Mouse (Mus musculus) MEL (cell line): ENCODE measurements around the gene Zfp687. TPM values are rescaled to one million over a fixed set of nuclear protein-coding genes. Genes with fewer than 3 reads are reported as not detected.

ENCODE experiments used
- DNase-seq: peaks from one replicate; pipeline ENCODE4 v3.0.0; 2011; ENCODE audit warnings: low read depth, low spot score
- H3K27ac ChIP-seq: 2 replicates; pipeline ENCODE4 v1.5.1; 2012; ENCODE audit warnings: low read depth, mild to moderate bottlenecking, control low read depth, low read length, moderate library complexity; ENCODE audit not compliant: control insufficient read depth
- H3K27me3 ChIP-seq, 2 experiments: fragments of 150-350 bp in 1 of 2; sonication (generic) in 1 of 2; 2 replicates each; pipeline ENCODE4 v1.6.1; 2012; ENCODE audit warnings: low read length in 2 of 2, mild to moderate bottlenecking in 2 of 2, improper control_type of control experiment in 1 of 2, moderate library complexity in 1 of 2; ENCODE audit not compliant: insufficient read depth in 2 of 2, control insufficient read depth in 1 of 2
- H3K36me3 ChIP-seq, 2 experiments: 2 replicates each; pipeline ENCODE4 v1.6.1; 2012 to 2014; ENCODE audit warnings: low read length in 2 of 2, improper control_type of control experiment in 1 of 2, inconsistent platforms in 1 of 2, mild to moderate bottlenecking in 1 of 2; ENCODE audit not compliant: insufficient read depth in 2 of 2, control insufficient read depth in 1 of 2
- H3K4me1 ChIP-seq, 2 experiments: fragments of 150-350 bp in 1 of 2; sonication (generic) in 1 of 2; 2 replicates each; pipeline ENCODE4 v1.6.1; 2012; ENCODE audit warnings: low read length in 2 of 2, improper control_type of control experiment in 1 of 2, mild to moderate bottlenecking in 1 of 2; ENCODE audit not compliant: insufficient read depth in 2 of 2, control insufficient read depth in 1 of 2
- H3K4me3 ChIP-seq, 2 experiments: fragments of 150-350 bp in 1 of 2; sonication (generic) in 1 of 2; 2 replicates each; pipeline ENCODE4 v1.5.1; 2012; ENCODE audit warnings: low read depth in 2 of 2, low read length in 2 of 2, mild to moderate bottlenecking in 2 of 2, moderate library complexity in 2 of 2, control low read depth in 1 of 2, improper control_type of control experiment in 1 of 2; ENCODE audit not compliant: control insufficient read depth in 1 of 2, insufficient read depth in 1 of 2
- H3K79me2 ChIP-seq: 2 replicates; pipeline ENCODE4 v1.6.1; 2012; ENCODE audit warnings: mild to moderate bottlenecking, low read length, moderate library complexity; ENCODE audit not compliant: control insufficient read depth, poor library complexity, insufficient read depth
- H3K9ac ChIP-seq: 2 replicates; pipeline ENCODE4 v1.6.1; 2012; ENCODE audit warnings: low read depth, mild to moderate bottlenecking, control low read depth, low read length, moderate library complexity; ENCODE audit not compliant: control insufficient read depth, poor library complexity, severe bottlenecking
- H3K9me3 ChIP-seq: fragments of 150-350 bp; sonication (generic); replicated peaks from 2 replicates; pipeline ENCODE4 v1.6.1; 2012; ENCODE audit warnings: mild to moderate bottlenecking, low read length, improper control_type of control experiment, moderate library complexity; ENCODE audit not compliant: insufficient read depth
- CHD1 ChIP-seq: IDR thresholded peaks from 2 replicates; pipeline ENCODE4 v1.6.1; 2012; ENCODE audit warnings: low read depth, mild to moderate bottlenecking, inconsistent platforms, low read length, improper control_type of control experiment
- CTCF ChIP-seq, 3 experiments: IDR thresholded peaks in 2 of 3; conservative IDR thresholded peaks in 1 of 3; 2 replicates each; pipeline ENCODE4 v1.5.1; 2011 to 2012; ENCODE audit warnings: low read length in 3 of 3, low read depth in 2 of 3, mild to moderate bottlenecking in 2 of 3, improper control_type of control experiment in 1 of 3, inconsistent platforms in 1 of 3, mixed read lengths in 1 of 3, moderate library complexity in 1 of 3; ENCODE audit not compliant: control insufficient read depth in 1 of 3, insufficient read depth in 1 of 3, poor library complexity in 1 of 3, severe bottlenecking in 1 of 3
- ELF1 ChIP-seq: IDR thresholded peaks from 2 replicates; pipeline ENCODE4 v1.6.1; 2014; ENCODE audit warnings: low read depth, mild to moderate bottlenecking, inconsistent platforms, low read length, improper control_type of control experiment, moderate library complexity
- EP300 ChIP-seq, 2 experiments: IDR thresholded peaks; 2 replicates each; pipeline ENCODE4 v1.6.1; 2011; ENCODE audit warnings: improper control_type of control experiment in 2 of 2, low read length in 2 of 2, low read depth in 1 of 2, mild to moderate bottlenecking in 1 of 2
- GABPA ChIP-seq: IDR thresholded peaks from 2 replicates; pipeline ENCODE4 v1.6.1; 2012; ENCODE audit warnings: low read depth, mild to moderate bottlenecking, inconsistent platforms, low read length, improper control_type of control experiment, moderate library complexity
- GATA1 ChIP-seq: IDR thresholded peaks from 2 replicates; pipeline ENCODE4 v1.6.1; 2011; ENCODE audit warnings: low read depth, low read length, improper control_type of control experiment
- JUND ChIP-seq: IDR thresholded peaks from 2 replicates; pipeline ENCODE4 v1.6.1; 2011; ENCODE audit warnings: low read depth, mild to moderate bottlenecking, improper control_type of control experiment, low read length
- MEF2A ChIP-seq: IDR thresholded peaks from 2 replicates; pipeline ENCODE4 v1.6.1; 2014; ENCODE audit warnings: low read depth, mild to moderate bottlenecking, inconsistent platforms, low read length, improper control_type of control experiment; ENCODE audit not compliant: poor library complexity, insufficient replicate concordance, severe bottlenecking; ENCODE audit errors: extremely low read depth
- MYB ChIP-seq: IDR thresholded peaks from 2 replicates; pipeline ENCODE4 v1.6.1; 2011; ENCODE audit warnings: mild to moderate bottlenecking, low read depth, low read length, improper control_type of control experiment
- MYC ChIP-seq: IDR thresholded peaks from 2 replicates; pipeline ENCODE4 v1.6.1; 2011; ENCODE audit warnings: low read depth, mild to moderate bottlenecking, low read length, improper control_type of control experiment, moderate library complexity
- NRF1 ChIP-seq: IDR thresholded peaks from 2 replicates; pipeline ENCODE4 v1.6.1; 2014; ENCODE audit warnings: low read depth, mild to moderate bottlenecking, inconsistent platforms, low read length, improper control_type of control experiment, moderate library complexity; ENCODE audit not compliant: poor library complexity, insufficient read depth, severe bottlenecking
- POLR2A ChIP-seq, 2 experiments: IDR thresholded peaks; 2 replicates each; pipeline ENCODE4 v1.6.1; 2011 to 2012; ENCODE audit warnings: low read length in 2 of 2, mild to moderate bottlenecking in 2 of 2, control low read depth in 1 of 2, improper control_type of control experiment in 1 of 2, low read depth in 1 of 2, moderate library complexity in 1 of 2; ENCODE audit not compliant: control insufficient read depth in 1 of 2, insufficient read depth in 1 of 2, poor library complexity in 1 of 2
- POLR2AphosphoS2 ChIP-seq: IDR thresholded peaks from 2 replicates; pipeline ENCODE4 v1.6.1; 2011; ENCODE audit warnings: low read length, improper control_type of control experiment
- RAD21 ChIP-seq: IDR thresholded peaks from 2 replicates; pipeline ENCODE4 v1.6.1; 2011; ENCODE audit warnings: mild to moderate bottlenecking, low read depth, low read length, improper control_type of control experiment
- RCOR1 ChIP-seq: IDR thresholded peaks from 2 replicates; pipeline ENCODE4 v1.6.1; 2012; ENCODE audit warnings: low read depth, mild to moderate bottlenecking, inconsistent platforms, low read length, improper control_type of control experiment
- SMC3 ChIP-seq: IDR thresholded peaks from 2 replicates; pipeline ENCODE4 v1.6.1; 2011; ENCODE audit warnings: low read depth, low read length, improper control_type of control experiment
- TBP ChIP-seq: IDR thresholded peaks from 2 replicates; pipeline ENCODE4 v1.8.0; 2011; ENCODE audit warnings: low read depth, low read length, improper control_type of control experiment
- UBTF ChIP-seq: IDR thresholded peaks from 2 replicates; pipeline ENCODE4 v1.6.1; 2012; ENCODE audit warnings: low read depth, mild to moderate bottlenecking, inconsistent platforms, low read length, improper control_type of control experiment, moderate library complexity, borderline replicate concordance; ENCODE audit not compliant: insufficient read depth
- ZKSCAN1 ChIP-seq: IDR thresholded peaks from 2 replicates; pipeline ENCODE4 v1.6.1; 2012; ENCODE audit warnings: low read depth, mild to moderate bottlenecking, inconsistent platforms, low read length, improper control_type of control experiment, moderate library complexity
- ZMIZ1 ChIP-seq: IDR thresholded peaks from 2 replicates; pipeline ENCODE4 v1.6.1; 2012; ENCODE audit warnings: low read depth, mild to moderate bottlenecking, inconsistent platforms, low read length, improper control_type of control experiment, moderate library complexity
- polyA plus RNA-seq, 2 experiments: library from polyadenylated mRNA; stranded (reverse) in 1 of 2; unstranded in 1 of 2; fragments of >175 nt in 1 of 2; fragments of >200 nt in 1 of 2; gene quantifications; 2 replicates each; pipeline versions ENCODE4 v1.2.1 to v1.2.4; 2012; ENCODE audit warnings: low replicate concordance in 2 of 2, low read depth in 1 of 2; ENCODE audit not compliant: insufficient read length in 2 of 2, insufficient read depth in 1 of 2, missing spikeins in 1 of 2
- total RNA-seq: library from RNA; depleted of rRNA; stranded (reverse); fragments of 300-350 nt; gene quantifications from 2 replicates; pipeline ENCODE4 v1.2.3, GENCODE M21; 2012

Gene Zfp687
- total and polyA plus RNA-seq, 3 experiments = 14.5 to 36.6 TPM; not detected in 1

DNA sequence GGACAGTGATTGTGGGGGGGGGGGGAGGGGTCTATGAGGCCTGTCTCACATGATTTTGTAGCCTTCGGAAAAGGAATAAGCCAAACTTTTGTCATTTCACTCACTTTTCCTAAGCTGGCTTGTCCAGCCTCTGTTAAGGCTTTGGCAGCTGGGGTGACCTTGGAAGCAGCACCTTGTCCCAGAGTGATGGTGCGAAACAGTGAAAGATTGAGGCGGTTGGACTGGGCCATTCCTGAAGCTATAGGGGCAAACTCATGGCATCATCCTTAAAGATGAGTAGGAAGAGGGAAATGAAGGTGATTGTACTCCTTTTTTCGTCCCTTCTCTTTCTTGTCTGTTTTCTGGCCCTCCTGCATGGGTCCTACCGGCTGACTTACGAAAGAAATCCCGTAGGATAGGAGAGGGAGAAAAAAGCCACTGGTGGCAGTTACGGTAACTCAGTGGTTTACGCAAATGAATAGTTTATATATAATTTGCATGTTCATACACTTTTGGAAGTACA, 41.2 kb downstream of the Zfp687 start:
- H3K36me3 ChIP-seq = peaks cover 0 to 17% of the 10 kb centered on the region in 2 experiments; a peak in 2 of 4 replicates
- peak overlapping the region; percentile 62 to 82 for H3K4me3 ChIP-seq
- H3K79me2 ChIP-seq = peaks cover 14% of the 10 kb centered on the region
- peak overlapping the region; percentile 68 for H3K9ac ChIP-seq
- H3K27ac ChIP-seq = peak overlapping the region; percentile 33
- no peaks in the 10 kb centered on the region for H3K9me3 ChIP-seq
- H3K4me1 ChIP-seq = peaks cover 7 to 12% of the 10 kb centered on the region in 2 experiments; a peak in 3 of 4 replicates
- DNase-seq = no peak
- no peaks in the 10 kb centered on the region for H3K27me3 ChIP-seq
- TF ChIP-seq MYC (peak; percentile 75; the same call in 1 of the 2 replicates), EP300 (IDR thresholded peaks at IDR 0.05; ENCODE audit: low read depth in 1 of 2, low read length in 2 of 2) (no peak), MEF2A (no peak), RAD21 (no peak), RCOR1 (no peak), GATA1 (no peak), MYB (no peak), UBTF (no peak), NRF1 (no peak), SMC3 (no peak), ELF1 (no peak), GABPA (no peak), POLR2AphosphoS2 (no peak), ZKSCAN1 (no peak), TBP (no peak), JUND (no peak), CHD1 (0 out of 2 replicates have a peak, but pooled peaks have one; percentile 24), ZMIZ1 (no peak)

GRCm38 (mm10) chr3:94973620-94974019, 41.6 kb downstream of the Zfp687 start:
- no peak overlapping the region for H3K9ac ChIP-seq
- peak; percentile 45 for DNase-seq
- H3K4me3 ChIP-seq = peak overlapping the region in 1 of 2 experiments; percentile 82; a peak in 1 of 4 replicates
- H3K9me3 ChIP-seq = no peaks in the 10 kb centered on the region
- peaks cover 0 to 17% of the 10 kb centered on the region in 2 experiments; a peak in 2 of 4 replicates for H3K36me3 ChIP-seq
- TF ChIP-seq CTCF (IDR thresholded peaks at IDR 0.05 in 2 of 3, conservative IDR thresholded peaks at IDR 0.05 in 1 of 3; ENCODE audit: control insufficient read depth in 1 of 3, insufficient read depth in 1 of 3, low read depth in 2 of 3, low read length in 3 of 3, poor library complexity in 1 of 3, severe bottlenecking in 1 of 3) (no peak), ELF1 (no peak), EP300 (IDR thresholded peaks at IDR 0.05; ENCODE audit: low read depth in 1 of 2, low read length in 2 of 2) (no peak), POLR2A (IDR thresholded peaks at IDR 0.05; ENCODE audit: control insufficient read depth in 1 of 2, insufficient read depth in 1 of 2, low read depth in 1 of 2, low read length in 2 of 2, poor library complexity in 1 of 2) (no peak), GABPA (no peak), TBP (peak; percentile 87)
- H3K27me3 ChIP-seq = no peaks in the 10 kb centered on the region
- peaks cover 7 to 12% of the 10 kb centered on the region in 2 experiments; a peak in 3 of 4 replicates for H3K4me1 ChIP-seq
- no peak overlapping the region for H3K27ac ChIP-seq
- H3K79me2 ChIP-seq = peaks cover 14% of the 10 kb centered on the region
